Mouse (Mus musculus): ENCODE measurements around the gene Pomp. TPM values are rescaled to one million over a fixed set of nuclear protein-coding genes. Genes with fewer than 3 reads are reported as not detected.
"Not testable (repeated sequence)": the region's sequence is repeated elsewhere in the genome, so short reads cannot be mapped to it uniquely, and the experiment has no call there.

Pomp gene
- polyA plus RNA-seq, 1 experiment = 236 TPM

DNA sequence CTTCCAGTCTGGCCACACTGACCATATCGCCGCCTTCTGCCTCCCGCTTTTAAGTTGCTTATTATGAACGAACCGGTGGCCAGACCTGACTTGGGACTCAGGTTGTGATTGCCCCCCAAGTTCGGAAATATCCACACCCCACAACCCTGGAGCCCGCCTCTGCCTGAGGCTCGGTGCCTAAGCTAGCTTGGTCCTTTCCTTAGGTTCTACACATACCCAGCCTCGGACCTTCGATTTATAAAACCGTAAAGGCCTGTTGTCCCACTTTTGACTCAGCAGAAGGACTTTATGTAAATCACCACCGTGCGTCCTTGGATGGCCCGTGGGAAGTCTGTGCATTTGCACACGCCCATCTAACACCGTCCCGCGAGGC is 199 bp upstream of the Pomp start:
- DNase-seq (ENCODE audit: low spot score) = no peak

DNA sequence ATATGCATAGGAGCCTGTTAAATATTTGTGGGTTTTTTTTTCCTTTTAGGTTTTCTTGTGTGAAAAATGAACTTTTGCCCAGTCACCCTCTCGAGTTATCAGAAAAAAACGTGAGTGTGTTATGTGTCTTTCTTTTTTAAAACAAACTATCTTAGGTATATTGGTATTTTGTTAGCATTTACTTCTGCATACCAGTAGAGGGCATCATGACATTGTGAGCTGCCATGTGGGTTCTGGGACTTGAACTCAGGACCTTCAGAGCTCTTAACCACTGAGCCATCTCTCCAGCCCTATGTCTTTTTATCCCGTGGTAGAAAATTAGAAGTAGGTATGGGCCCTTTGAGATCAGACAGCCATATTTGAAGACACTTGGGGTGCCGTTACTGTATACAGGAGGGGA is 8.4 kb downstream of the Pomp start:
- DNase-seq (ENCODE audit: low spot score) = no peak

DNA sequence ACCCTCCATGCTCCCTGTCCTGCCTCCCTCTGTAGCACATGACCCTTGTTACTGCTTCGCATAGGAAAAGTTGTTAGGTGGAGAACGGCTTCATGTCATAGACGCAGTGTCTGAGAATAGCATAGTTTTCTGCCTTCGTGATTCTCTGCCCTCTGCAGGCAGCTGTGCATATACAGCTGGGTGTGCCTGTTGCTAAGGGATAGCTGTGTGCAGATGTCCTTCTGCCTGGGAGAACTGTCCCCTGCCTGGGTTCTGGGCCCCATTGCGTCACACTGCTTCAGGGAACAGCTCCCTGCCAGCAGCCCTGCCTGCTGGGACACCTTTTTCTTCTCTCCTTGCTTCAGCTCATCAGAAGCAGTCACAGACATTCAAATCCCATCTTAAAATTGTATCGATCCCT is 9.3 kb downstream of the Pomp start:
- DNase-seq (ENCODE audit: low spot score) = no peak

DNA sequence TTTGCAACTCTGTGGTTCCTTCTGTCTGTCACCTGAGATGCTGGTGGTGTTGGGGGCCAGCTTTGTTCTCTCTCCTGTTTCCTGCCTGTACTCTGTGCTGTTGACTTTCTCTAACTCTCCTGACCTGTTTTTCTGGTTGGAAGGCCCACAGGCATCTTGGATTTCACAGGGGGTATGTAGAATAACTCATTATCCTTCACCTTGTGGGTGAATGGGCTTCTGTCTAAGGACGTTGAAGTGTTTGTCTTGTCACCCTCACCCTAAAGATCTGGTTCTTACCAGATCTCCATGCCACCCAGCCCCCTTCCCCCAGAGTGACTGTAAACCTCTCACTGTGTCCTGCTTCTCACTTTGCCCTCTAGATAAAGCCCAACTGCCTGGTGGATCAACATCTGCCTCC is 10.0 kb downstream of the Pomp start:
- no peak for DNase-seq (ENCODE audit: low spot score)

DNA sequence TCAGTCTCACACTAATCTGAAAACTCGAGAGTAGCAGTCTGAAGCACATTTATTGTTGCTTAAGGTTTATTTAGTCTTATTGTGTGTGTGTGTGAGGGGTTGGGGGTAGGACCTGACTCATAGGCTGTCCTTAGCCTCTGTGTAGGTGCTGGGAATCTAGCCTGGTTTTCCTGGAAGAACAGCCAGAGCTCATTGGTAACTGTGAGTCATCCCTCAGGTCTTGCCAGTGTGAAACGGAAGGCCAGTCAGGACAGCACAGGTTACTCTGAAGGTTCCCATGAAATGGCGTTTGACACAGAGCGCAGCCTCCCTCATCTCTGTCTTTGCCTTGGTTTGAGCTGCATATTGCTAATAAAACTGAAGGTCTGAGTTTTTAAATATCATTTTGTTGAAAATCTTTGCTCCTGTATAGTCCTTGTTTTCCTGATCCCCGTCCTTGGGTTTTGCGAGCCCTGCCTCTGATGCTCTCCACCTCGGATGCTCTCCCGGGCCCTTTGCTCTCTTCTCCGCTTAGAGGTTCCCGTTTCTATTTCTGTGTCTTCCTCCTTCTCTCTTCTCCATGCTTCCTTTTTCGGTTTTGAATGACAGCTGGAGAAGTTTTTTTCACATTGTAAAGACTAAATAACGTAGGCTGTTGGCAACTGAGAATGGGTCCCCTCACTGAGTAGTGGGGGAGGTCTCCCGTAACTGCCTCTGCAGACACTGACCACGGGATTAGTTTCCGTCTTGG is 11.0 kb downstream of the Pomp start:
- no peak for DNase-seq (ENCODE audit: low spot score)

DNA sequence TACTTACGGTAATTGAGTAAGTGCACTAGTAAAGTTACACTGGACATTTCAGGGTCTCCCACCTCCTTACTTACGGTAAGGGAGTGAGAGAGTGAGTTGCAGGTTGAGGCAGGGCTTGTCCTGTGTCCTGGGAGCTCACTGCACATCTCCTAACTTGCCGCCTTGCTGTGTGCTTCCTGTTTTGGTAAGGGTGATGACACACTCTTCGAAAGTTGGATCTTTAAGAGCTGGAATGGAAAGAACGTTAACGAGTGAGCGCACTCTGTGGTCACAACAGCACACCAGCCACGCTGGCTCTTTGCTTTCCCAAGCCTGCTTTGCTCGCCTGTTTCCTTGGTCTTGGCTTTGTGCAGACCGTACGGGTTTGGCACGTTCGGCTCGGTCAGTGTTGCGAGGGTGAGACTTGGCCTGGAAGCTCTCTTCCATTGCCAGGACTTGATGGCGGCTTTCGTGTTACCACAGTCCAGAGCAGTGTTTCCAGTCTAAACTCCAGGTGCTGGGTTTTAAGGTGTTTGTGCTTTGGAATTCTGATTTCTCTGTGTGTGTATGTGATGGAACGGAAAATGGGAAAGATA is 14.3 kb downstream of the Pomp start:
- no peak for DNase-seq (ENCODE audit: low spot score)

DNA sequence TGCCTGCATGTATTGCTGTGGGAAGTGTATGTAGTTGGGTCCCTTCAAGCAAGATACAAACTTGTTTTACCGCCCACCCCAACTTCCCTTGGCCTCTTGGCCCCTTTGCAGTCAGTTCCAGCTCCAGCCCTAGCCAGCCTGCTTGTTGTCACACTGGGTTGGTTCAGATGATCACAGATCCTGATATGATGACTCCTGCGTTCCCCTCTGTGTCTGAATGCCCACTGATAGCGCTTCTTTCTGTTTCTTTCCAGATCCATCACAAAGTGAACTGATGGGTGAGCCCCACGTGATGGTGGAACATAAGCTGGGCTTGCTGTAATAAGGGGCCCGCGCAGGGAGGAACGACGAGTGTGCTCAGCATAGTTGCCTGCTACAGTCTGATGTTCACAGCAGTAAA is 14.9 kb downstream of the Pomp start:
- DNase-seq (ENCODE audit: low spot score) = no peak

DNA sequence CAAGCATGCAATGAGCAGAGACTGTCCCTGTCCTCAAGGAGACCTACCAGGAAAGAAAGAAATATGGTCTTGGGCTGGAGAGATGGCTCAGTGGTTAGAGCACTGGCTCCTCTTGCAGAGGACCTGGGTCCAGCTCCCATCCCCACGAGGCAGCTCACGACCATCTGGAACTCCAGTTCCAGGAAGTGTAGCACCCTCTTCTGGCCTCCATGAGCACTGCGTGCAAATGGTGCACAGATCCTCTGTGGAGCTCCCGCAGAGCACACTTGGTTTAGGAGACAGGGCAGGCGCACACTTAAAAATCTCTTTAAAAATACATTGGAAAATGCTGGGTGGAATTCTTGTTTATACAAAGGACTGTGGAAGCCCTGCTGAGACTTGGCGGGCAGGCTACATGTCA is 17.3 kb downstream of the Pomp start:
- DNase-seq (ENCODE audit: low spot score) = no peak

DNA sequence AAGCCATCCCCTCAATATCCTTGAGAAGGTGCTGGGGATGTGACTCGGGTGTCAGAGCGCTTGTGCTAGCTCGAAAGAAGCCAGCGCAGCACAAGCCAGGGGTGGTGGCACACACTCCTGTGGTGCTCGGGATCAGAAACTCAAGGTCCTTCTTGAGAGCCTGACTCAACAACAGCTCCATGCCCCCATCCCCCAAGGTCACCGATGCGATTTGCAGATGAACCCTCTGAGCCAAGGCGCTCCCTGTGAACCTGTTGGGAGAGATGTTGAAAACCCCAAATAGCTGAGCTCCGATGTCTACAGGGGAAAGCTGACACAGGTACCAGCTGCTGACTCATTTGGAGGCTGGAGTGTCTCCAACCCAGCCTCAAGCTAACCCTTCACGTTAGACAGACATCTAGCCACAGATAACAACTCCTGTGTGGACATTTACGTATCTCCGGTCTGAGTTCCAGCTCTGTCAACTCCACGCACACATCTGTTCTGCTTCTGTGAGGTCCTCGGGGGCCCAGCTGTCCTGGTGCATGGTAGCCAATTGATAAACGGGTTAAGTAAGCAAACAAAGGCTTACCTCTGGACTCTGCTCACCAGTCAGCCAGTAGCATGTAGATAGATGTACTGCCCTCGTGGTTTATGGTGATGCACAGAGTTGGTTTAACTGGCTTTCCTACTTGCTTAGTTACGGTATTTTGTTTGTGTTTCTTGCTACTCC is 19.9 kb downstream of the Pomp start:
- DNase-seq (ENCODE audit: low spot score) = no peak

DNA sequence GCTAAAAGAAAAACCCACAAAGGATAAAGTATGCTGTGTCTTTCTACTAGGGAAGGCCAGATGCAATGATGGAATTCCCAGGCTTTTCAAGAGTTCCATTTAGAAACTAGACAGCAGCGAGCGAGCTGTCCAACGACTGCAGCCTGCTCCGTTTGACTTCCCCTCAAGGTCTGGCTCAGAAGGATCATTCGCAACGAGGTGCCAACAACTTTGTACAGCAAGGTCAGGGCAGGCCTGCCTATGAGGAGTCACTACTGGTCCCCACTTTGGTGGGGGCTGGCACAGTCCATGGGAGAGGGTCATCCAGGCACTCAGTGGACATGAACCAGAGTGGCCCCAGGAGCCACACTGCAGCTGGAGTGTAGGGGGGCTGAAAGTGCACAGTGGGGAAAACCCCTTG is 23.3 kb downstream of the Pomp start:
- DNase-seq (ENCODE audit: low spot score) = no peak

DNA sequence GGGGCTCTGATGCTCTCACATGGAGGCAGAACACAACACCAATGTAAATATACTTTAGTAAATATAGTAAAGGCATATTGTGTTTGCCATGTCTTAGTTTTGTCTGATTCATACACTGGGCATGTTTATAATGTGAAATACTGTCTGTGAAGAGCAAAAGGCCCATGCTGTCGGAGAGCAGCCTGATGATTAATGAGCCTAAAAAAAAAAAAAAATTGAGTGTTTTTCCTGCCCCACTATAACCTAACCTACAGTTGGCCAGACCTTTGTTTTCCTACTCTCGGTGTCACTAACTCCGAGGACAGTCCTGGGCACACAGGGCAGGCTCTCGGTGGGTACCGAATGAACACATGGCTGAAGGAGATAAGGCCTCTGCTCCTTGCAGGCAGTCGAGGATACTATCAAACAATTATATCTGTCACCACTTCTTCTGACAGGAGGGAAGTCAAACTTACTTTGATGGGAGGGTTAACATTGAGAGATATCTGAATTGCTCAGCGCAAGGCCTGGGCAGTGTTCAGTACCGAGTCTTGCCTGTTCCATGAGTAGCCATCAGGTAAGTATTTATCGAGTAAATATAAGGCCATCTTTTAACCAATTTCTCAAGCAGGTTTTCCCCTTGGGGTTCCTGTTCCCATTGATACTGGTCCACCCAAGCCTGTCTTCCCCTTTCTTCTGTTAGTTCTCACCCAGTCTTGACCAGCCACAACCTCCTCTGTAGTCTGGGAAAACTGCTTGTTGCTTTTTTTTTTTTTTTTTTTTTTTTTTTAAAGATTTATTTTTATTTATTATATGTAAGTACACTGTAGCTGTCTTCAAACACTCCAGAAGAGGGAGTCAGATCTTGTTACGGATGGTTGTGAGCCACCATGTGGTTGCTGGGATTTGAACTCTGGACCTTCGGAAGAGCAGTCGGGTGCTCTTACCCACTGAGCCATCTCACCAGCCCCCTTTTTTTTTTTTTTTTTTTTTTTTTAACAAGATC is 28.3 kb downstream of the Pomp start:
- DNase-seq (ENCODE audit: low spot score) = no peak

DNA sequence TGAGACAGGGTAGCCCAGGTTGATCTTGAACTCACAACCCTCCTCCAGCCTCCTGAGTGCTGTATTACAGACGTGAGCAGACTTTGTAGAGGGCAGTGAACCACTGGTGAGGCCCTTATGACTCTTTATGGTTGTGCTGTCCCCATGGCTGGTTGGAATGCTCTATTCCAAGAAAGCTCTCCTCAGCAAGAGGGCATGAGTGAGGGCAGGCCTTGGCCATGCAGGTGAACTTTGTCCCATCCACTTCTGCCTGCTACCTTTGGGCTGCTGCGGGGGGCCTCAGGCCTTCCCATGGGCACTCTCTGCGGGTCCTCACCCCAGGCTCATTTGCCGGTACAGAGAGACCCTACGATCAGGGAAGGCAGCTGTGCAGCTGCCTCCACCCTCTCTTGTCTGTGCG is 32.5 kb downstream of the Pomp start:
- DNase-seq (ENCODE audit: low spot score) = no peak

DNA sequence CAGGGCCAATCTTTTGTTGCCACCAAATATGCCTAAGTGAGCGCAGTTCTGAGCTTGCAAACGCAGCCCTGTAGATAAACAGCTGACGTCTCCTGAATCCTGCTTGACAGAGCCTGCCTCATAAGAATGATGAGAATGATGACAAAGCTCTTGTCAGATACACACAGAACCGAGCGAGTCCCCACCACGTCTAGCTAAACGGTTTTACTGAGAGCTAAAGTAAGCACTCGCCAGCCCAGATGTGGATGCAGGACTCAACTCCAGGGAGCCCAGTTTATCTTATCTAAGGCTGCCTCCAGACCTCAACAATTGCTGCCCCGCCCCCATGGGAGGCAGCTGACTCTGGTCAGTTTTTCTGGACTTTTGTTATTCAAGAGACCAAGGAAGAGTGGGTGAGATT is 32.9 kb downstream of the Pomp start:
- no peak for DNase-seq (ENCODE audit: low spot score)

DNA sequence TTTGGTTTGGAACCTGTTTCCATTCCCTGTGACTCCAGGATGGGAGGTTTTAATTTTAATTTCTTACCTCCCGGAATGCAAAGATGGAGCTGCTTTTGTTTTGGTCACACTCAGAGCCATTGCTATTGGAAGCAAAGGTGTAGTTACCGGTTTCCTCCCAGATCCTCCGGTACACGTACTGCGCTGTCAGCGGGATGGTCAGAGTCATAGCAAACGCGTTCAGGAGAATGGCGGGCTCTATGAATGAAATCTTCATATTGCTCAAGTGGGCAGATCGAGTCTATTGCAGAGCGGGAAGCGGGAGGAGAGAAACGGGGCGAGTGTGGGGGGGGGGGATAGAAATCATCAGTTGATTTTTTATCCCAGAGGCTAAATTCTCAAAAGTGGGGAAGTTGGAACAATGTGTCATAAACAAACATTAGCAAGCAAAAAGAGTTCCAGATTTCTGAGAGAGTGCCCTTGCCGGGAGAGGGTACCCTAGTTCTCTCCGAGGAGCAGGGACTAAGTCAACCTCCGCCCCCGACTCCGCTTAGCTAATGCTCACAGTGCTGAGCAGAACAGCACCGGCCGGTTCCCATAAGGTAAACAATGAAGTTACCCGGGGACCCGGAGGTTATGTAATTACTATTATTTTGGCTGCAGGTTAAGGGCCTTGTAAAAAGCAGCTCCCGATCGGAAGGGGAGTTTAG is 33.6 kb downstream of the Pomp start:
- DNase-seq (ENCODE audit: low spot score) = no peak

DNA sequence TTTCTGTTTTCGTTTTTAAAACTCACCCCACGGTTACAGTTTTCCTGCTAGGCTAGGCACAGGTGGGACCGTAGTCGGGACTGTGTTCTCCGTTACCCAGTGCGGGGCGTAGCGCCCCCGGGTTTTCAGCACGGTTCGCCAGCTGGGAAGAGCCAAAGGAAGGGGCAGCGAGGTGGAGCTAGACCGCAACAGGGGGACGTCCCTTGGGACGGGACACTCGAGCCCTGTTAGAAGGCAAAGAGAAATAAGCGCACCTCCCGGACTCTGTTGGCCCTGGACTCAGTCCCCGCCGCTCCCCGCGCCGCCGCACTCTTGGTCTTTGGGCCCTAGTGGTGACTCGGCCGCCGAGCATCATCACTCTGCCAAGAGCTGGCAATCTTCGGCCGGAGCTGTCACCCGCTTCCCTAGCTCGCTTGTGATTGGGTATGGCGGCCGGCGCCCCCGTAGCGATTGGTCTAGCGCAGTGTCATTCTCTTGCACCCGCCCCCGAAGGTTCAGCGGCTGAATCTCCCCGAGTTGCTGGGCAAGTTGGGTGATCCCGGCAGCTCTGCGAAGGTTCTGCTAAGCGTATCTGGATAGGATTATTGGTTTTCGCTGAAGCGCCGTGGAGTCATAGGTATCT is 34.3 kb downstream of the Pomp start, which contains the start of gene Slc46a3:
Gene Slc46a3, minus strand, starts transcription at position 361 of the 622 bp plus-strand sequence.
- DNase-seq (ENCODE audit: low spot score) = peak; percentile 93

DNA sequence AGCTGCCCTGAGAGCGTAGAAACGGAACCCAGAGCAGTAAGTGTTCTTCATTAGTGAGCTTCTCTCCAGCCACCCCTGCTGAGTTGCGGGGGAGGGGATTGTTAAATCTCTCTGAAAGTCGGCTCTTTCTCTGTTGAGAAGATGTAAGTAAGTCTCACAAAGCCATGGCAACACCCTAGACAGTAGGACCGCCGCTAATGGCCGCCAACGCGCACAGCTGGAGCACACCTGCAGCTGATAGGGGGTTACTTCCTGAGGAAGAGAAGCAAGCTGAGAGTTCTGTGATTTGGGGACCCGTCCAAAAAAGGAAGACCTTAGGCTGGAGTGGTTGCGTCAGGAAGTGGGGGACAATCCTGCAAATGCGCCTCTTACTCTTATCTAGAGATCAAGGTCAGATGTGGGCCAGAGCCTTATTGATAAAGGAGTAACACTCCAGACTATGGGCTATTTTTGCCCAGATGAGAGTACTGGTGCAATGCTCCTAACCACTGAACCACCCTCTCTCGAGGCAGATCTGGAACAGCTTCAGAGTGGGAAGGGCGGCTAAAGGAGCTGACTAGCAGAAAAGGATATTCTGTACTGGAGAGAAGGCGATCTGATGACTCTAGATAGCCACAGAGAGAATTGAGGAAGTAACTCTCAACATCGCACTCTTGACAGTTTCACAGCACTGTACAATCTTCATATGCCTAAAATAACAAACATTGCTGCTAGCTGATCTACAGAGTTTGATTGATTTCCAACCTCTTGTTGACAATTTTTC is 35.4 kb downstream of the Pomp start:
- DNase-seq (ENCODE audit: low spot score) = no peak

DNA sequence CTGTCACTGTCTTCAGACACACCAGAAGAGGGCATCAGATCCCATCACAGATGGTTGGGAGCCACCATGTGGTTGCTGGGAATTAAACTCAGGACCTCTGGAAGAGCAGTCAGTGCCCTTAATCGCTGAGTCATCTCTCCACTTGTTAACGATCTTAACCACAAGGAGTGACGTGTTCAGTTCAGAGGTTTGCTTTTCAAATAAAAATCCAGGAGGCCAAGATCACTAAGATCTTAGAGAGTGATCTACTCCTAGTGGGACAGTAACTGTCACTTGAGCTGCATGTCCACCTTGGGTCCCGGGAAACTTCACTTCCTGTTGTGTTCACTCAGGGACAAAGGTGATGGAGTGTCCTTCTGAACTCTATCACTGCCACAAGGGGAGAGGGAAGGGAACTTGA is 36.2 kb downstream of the Pomp start:
- not testable (repeated sequence) for DNase-seq (ENCODE audit: low spot score)

DNA sequence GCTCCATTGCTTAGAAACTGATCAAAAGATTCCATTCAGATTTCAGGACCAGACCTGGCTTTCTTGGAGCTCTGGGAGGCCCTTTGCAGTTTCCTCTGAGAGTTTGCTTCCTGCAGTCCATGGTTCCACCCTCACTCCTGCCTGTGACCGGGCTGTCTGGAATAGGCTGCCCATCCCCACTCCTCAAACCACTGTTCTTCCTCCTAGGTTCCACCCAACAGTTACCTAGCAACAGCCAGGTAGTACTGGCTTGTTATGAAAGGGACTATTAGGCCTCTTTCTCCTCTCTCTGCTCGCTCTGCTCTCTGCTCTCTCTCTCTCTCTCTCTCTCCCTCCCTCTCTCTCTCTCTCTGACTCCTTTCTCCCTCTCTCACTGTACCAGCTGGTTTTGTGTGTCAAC is 38.0 kb downstream of the Pomp start:
- DNase-seq (ENCODE audit: low spot score) = no peak

DNA sequence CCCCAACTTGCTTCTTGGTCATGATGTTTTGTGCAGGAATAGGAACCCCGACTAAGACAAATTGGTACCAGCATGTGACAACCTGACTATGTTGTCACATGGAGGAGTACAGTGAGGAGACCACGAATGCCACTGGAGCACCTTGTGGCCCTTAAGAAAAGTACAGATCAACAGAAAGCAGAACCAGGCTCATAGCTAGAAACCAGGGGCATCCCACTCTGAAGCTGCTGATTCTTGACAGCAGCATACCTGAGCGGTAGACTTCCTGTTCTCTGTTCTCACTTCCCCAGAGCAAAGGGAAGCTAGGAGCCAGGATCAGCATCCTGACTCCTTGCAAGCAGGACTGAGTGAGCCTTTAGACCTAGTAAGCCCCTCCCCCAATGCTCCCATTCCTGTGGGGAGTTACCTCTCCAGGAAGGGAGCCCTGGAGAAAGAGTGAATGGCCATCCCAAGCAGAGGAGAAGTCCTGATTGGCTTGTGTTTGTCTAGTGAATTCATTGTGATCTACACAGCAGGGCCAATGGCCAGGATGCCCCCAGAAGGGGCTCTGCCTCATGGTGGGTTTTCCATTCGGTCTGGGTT is 38.8 kb downstream of the Pomp start:
- DNase-seq (ENCODE audit: low spot score) = no peak

All from urinary bladder, adult 2 months (tissue).